In genomic region chr7:126855641-126856040, GRCm38 (mm10) we compare ENCODE assay signal across 34 mouse cellular contexts. TPM values are rescaled to one million over a fixed set of nuclear protein-coding genes. Genes with fewer than 3 reads are reported as not detected.
A peak's percentile ranks its signal among the peaks of the same experiment; 100 is the strongest.
DNase-seq lines count a peak whose midpoint lies in the region; ATAC-seq and TF ChIP-seq lines count a peak whose summit lies in the region.
"Had no signal": no experiment of that assay in that cellular context is flagged by ENCODE, and none has a peak within 500 bp of the region (broad histone marks: within the 10 kb centered on the region; RNA-seq: fewer than 3 reads in every experiment).

No protein-coding gene starts in this region.

- no peak for TF ChIP-seq EP300 in lung, postnatal 0 days (IDR thresholded peaks at IDR 0.05)

- H3K36me3 ChIP-seq in lung, postnatal 0 days (ENCODE audit: insufficient read depth, low read length), result peaks cover 13% of the 10 kb centered on the region

- H3K27ac ChIP-seq in lung, postnatal 0 days (ENCODE audit: low read length), result peak overlapping the region; percentile 63
- H3K27ac ChIP-seq: gastrocnemius, adult 2 months; hindbrain, embryonic 15.5 days; limb, embryonic 12.5 days had no signal

- DNase-seq in cerebellum, adult 11-12 months, result peak; percentile 69
- no peak for DNase-seq in cerebellum, postnatal 4 days (ENCODE audit: low spot score in 2 of 2)
- no peak for DNase-seq in frontal cortex, postnatal 14 days (ENCODE audit: low spot score in 2 of 2)
- no peak for DNase-seq in lung, postnatal 0 days (ENCODE audit: low spot score)
- DNase-seq in lung, postnatal 14 days, result no peak
- no peak for DNase-seq in gastrocnemius, postnatal 10 days
- DNase-seq: adrenal gland, postnatal 14 days; forebrain, postnatal 0 days; gastrocnemius, adult 2 months; heart, adult 18-20 months; heart, postnatal 14 days; kidney, adult 9 months; kidney, postnatal 14 days; layer of hippocampus, postnatal 36 days; liver, postnatal 0 days; lung, postnatal 10 days; thymus, adult 2 months; thymus, postnatal 4 days had no signal

- H3K9me3 ChIP-seq in lung, postnatal 0 days (ENCODE audit: low read length), result no peaks in the 10 kb centered on the region
- H3K9me3 ChIP-seq: heart, embryonic 12.5 days; hindbrain, embryonic 15.5 days; limb, embryonic 12.5 days had no signal

- no peak overlapping the region for H3K4me3 ChIP-seq in lung, postnatal 0 days (ENCODE audit: low read depth, low read length)
- H3K4me3 ChIP-seq: gastrocnemius, adult 2 months; heart, embryonic 12.5 days; hindbrain, embryonic 15.5 days; limb, embryonic 12.5 days had no signal

- H3K4me1 ChIP-seq in lung, postnatal 0 days (ENCODE audit: insufficient read depth, low read depth, low read length), result no peaks in the 10 kb centered on the region; the same call in 1 of the 2 replicates
- H3K4me1 ChIP-seq: heart, embryonic 12.5 days had no signal

- no peak for TF ChIP-seq CTCF in lung, postnatal 0 days (IDR thresholded peaks at IDR 0.05)

- ATAC-seq in frontal cortex, adult (ENCODE audit: low TSS enrichment), result peak; percentile 21; the same call in 1 of the 2 replicates
- no peak for ATAC-seq in lung, postnatal 0 days
- ATAC-seq in granulocyte monocyte progenitor cell, adult 5-6 weeks (replicated peaks; ENCODE audit: poor library complexity, severe bottlenecking), result no peak
- ATAC-seq: forebrain, postnatal 0 days; intestine, embryonic 16.5 days; liver, postnatal 0 days had no signal

- H3K4me2 ChIP-seq in lung, postnatal 0 days (replicated peaks; ENCODE audit: low read depth, low read length), result no peak overlapping the region
- H3K4me2 ChIP-seq: heart, embryonic 12.5 days; hindbrain, embryonic 15.5 days; limb, embryonic 12.5 days; liver, embryonic 11.5 days; midbrain, embryonic 11.5 days had no signal

- 90% methylated on average over 3 of the region's 3 CpGs for WGBS in lung, postnatal 0 days

- no peaks in the 10 kb centered on the region for H3K27me3 ChIP-seq in lung, postnatal 0 days (replicated peaks; ENCODE audit: insufficient read depth, low read length)
- H3K27me3 ChIP-seq: hindbrain, embryonic 15.5 days had no signal

- H3K9ac ChIP-seq in lung, postnatal 0 days (replicated peaks; ENCODE audit: low read depth), result no peak overlapping the region
- H3K9ac ChIP-seq: forebrain, postnatal 0 days; heart, embryonic 12.5 days; hindbrain, embryonic 15.5 days; liver, postnatal 0 days had no signal

RNA-seq across cellular contexts. Expression of gene Hirip3, which starts 6.1 kb away (rescaled TPM):
- 8.4 and 9.3 TPM in 2 replicates for polyA plus RNA-seq in lung, postnatal 0 days (2015; fragmentation: Nextera tagmentation; extraction: Ambion mirVana)
- total RNA-seq in granulocyte monocyte progenitor cell, adult 5-6 weeks (2014; fragmentation: Nextera tagmentation), result 62.2 and 65.9 TPM in 2 replicates
- 168 and 171 TPM in 2 replicates for total RNA-seq in granulocyte monocyte progenitor cell, adult 5-6 weeks (2017)
- total RNA-seq in gastrocnemius, postnatal 10 days (2021), result 10 to 100 TPM; 11.9 to 18.1 TPM

RNA-seq across cellular contexts. Expression of gene Ino80e, which starts 6.5 kb away (rescaled TPM):
- polyA plus RNA-seq in lung, postnatal 0 days (2015; fragmentation: Nextera tagmentation; extraction: Ambion mirVana), result 52.2 and 54.7 TPM in 2 replicates
- total RNA-seq in granulocyte monocyte progenitor cell, adult 5-6 weeks (2014; fragmentation: Nextera tagmentation), result 89.0 and 100 TPM in 2 replicates
- 23.4 and 35.3 TPM in 2 replicates for total RNA-seq in granulocyte monocyte progenitor cell, adult 5-6 weeks (2017)
- 10 to 100 TPM; 18.6 to 23.6 TPM for total RNA-seq in gastrocnemius, postnatal 10 days (2021)

RNA-seq across cellular contexts. Expression of gene Doc2a, which starts 8.4 kb away (rescaled TPM):
- polyA plus RNA-seq in lung, postnatal 0 days (2015; fragmentation: Nextera tagmentation; extraction: Ambion mirVana), result 0.20 and 0.33 TPM in 2 replicates
- not detected in 2 replicates for total RNA-seq in granulocyte monocyte progenitor cell, adult 5-6 weeks (2014; fragmentation: Nextera tagmentation)
- 0.15 TPM in 1 of 2 replicates, not detected in the other for total RNA-seq in granulocyte monocyte progenitor cell, adult 5-6 weeks (2017)
- under 1 TPM; 0.14 to 0.68 TPM for total RNA-seq in gastrocnemius, postnatal 10 days (2021)
- total RNA-seq: gastrocnemius, adult 2 months; heart, adult 18-20 months; heart, postnatal 14 days; megakaryocyte progenitor cell, adult 5-6 weeks had no signal
- polyA plus RNA-seq: heart, embryonic 12.5 days; liver, postnatal 0 days; small intestine, adult 2 months had no signal

RNA-seq across cellular contexts. Expression of gene 4930451I11Rik, which starts 24.2 kb away (rescaled TPM):
- polyA plus RNA-seq in lung, postnatal 0 days (2015; fragmentation: Nextera tagmentation; extraction: Ambion mirVana), result not detected in 2 replicates
- total RNA-seq in granulocyte monocyte progenitor cell, adult 5-6 weeks (2014; fragmentation: Nextera tagmentation), result not detected in 2 replicates
- not detected in 2 replicates for total RNA-seq in granulocyte monocyte progenitor cell, adult 5-6 weeks (2017)
- not detected for total RNA-seq in gastrocnemius, postnatal 10 days (2021)
- total RNA-seq: adrenal gland, postnatal 14 days; forebrain, postnatal 0 days; gastrocnemius, adult 2 months; heart, adult 18-20 months; heart, postnatal 14 days; layer of hippocampus, adult 18-20 months; layer of hippocampus, postnatal 36 days; left cerebral cortex, postnatal 14 days; megakaryocyte progenitor cell, adult 5-6 weeks; midbrain, postnatal 0 days had no signal
- polyA plus RNA-seq: brain, embryonic 14.5 days; embryonic facial prominence, embryonic 14.5 days; forebrain, postnatal 0 days; heart, embryonic 12.5 days; intestine, embryonic 16.5 days; limb, embryonic 12.5 days; liver, embryonic 11.5 days; liver, postnatal 0 days; midbrain, embryonic 11.5 days; small intestine, adult 2 months; stomach, postnatal 0 days; thymus, adult 2 months had no signal

RNA-seq across cellular contexts. Expression of gene Taok2, which starts 28.9 kb away (rescaled TPM):
- 36.1 and 39.0 TPM in 2 replicates for polyA plus RNA-seq in lung, postnatal 0 days (2015; fragmentation: Nextera tagmentation; extraction: Ambion mirVana)
- total RNA-seq in granulocyte monocyte progenitor cell, adult 5-6 weeks (2014; fragmentation: Nextera tagmentation), result 28.0 and 45.8 TPM in 2 replicates
- total RNA-seq in granulocyte monocyte progenitor cell, adult 5-6 weeks (2017), result 29.9 and 35.6 TPM in 2 replicates
- total RNA-seq in gastrocnemius, postnatal 10 days (2021), result 10 to 100 TPM; 40.2 to 52.3 TPM
